Mouse (Mus musculus) kidney, embryonic 14.5 days (tissue): ENCODE results near the gene Prf1. TPM values are rescaled to one million over a fixed set of nuclear protein-coding genes. Genes with fewer than 3 reads are reported as not detected.

Experiments
- ATAC-seq: fragments of 200-750 bp; cut with Nextera tagmentation; 2 replicates; pipeline ENCODE4 v1.8.0; 2017; ENCODE audit warnings: moderate number of reproducible peaks, mild to moderate bottlenecking, moderate TSS enrichment, moderate library complexity; ENCODE audit not compliant: low FRiP score, low TSS enrichment
- H3K27ac ChIP-seq: fragments of 300-500 bp; sonication (generic); 2 replicates; pipeline ENCODE4 v1.5.1; 2014; ENCODE audit warnings: low read depth, mild to moderate bottlenecking, low read length, moderate library complexity, mixed read lengths
- H3K27me3 ChIP-seq: fragments of 300-500 bp; sonication (generic); 2 replicates; pipeline ENCODE4 v1.6.1; 2014; ENCODE audit warnings: mild to moderate bottlenecking, low read length; ENCODE audit not compliant: control insufficient read depth, insufficient read depth
- H3K36me3 ChIP-seq: fragments of 300-500 bp; sonication (generic); 2 replicates; pipeline ENCODE4 v1.6.1; 2014; ENCODE audit warnings: low read length, mixed read lengths; ENCODE audit not compliant: control insufficient read depth, insufficient read depth
- H3K4me1 ChIP-seq: fragments of 300-500 bp; sonication (generic); 2 replicates; pipeline ENCODE4 v1.6.1; 2014; ENCODE audit warnings: low read length, mixed read lengths; ENCODE audit not compliant: control insufficient read depth, insufficient read depth
- H3K4me2 ChIP-seq: fragments of 300-500 bp; sonication (generic); replicated peaks from 2 replicates; pipeline ENCODE4 v1.6.1; 2014; ENCODE audit warnings: low read depth, mild to moderate bottlenecking, low read length
- H3K4me3 ChIP-seq: fragments of 300-500 bp; sonication (generic); 2 replicates; pipeline ENCODE4 v1.5.1; 2014; ENCODE audit warnings: mild to moderate bottlenecking, low read length
- H3K9ac ChIP-seq: fragments of 300-500 bp; sonication (generic); 2 replicates; pipeline ENCODE4 v1.6.1; 2014; ENCODE audit warnings: low read depth, mild to moderate bottlenecking, low read length, moderate library complexity
- H3K9me3 ChIP-seq: fragments of 300-500 bp; sonication (generic); 2 replicates; pipeline ENCODE4 v1.6.1; 2016; ENCODE audit warnings: low read length; ENCODE audit not compliant: control insufficient read depth
- WGBS: fragments of 180-500 bp; shearing (Covaris S2); extraction: QIAGEN DNeasy Blood & Tissue Kit; methylation state at CpG from one replicate; pipeline ENCODE4 v1.1.7; 2014; 5-methylcytosine and 5-hydroxymethylcytosine counted together
- polyA plus RNA-seq: library from polyadenylated mRNA; unstranded; fragments of >200 nt; fragmentation: Nextera tagmentation; extraction: Ambion mirVana; gene quantifications from 2 replicates; pipeline ENCODE4 v1.2.1, GENCODE M21; 2014

The Prf1 gene
- polyA plus RNA-seq, 1 experiment from 2014 or later: not detected

DNA sequence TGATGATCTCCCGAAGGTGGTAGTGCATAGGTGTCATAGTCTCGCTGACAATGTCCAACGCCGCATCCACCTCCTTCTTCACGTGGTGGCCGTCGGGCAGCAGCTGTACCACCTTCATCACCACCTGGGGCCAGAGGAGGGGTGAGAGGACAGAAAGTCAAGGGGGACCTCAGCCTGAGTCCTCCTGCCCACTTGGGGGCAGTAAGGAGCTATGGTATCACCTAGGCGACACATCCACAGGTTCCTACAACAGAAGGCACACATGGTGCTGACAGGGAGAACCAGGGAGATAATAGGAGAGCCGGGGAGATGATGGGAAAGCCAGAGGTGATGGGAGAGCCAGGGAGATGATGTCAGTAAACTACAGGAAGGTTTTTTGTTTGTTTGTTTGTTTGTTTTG is 41.6 kb downstream of the Prf1 start:
- no peak for ATAC-seq
- H3K27me3 ChIP-seq: no peaks in the 10 kb centered on the region
- H3K9me3 ChIP-seq: no peaks in the 10 kb centered on the region
- H3K4me3 ChIP-seq: no peak overlapping the region
- H3K9ac ChIP-seq: no peak overlapping the region
- no peaks in the 10 kb centered on the region for H3K4me1 ChIP-seq
- H3K27ac ChIP-seq: no peak overlapping the region
- H3K36me3 ChIP-seq: peaks cover 25% of the 10 kb centered on the region; the same call in 1 of the 2 replicates
- H3K4me2 ChIP-seq: no peak overlapping the region
- WGBS: 89% methylated on average over 9 of the region's 9 CpGs

DNA sequence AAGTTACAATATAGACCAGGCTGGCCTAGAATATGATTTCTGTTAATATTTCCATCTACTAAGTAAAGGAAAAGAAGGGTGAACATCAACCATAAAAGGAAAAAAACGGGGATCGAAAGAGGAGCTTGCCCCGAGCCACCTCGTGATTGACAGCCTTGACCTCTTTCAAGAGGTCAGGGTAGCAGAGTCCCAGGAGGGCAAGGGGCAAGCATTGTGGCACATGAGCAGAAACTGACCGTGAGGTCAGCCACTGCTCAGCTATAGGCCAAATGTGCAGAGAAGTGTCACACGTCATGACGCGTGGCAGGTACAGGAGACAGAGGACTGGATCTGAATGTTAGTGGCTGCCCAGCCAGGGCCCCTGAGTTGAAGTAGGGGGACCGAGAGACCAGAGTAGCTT is 42.6 kb downstream of the Prf1 start:
- no peaks in the 10 kb centered on the region for H3K27me3 ChIP-seq
- no peaks in the 10 kb centered on the region for H3K4me1 ChIP-seq
- 81% methylated on average over 9 of the region's 9 CpGs for WGBS
- no peak overlapping the region for H3K4me2 ChIP-seq
- no peaks in the 10 kb centered on the region for H3K9me3 ChIP-seq
- no peak overlapping the region for H3K4me3 ChIP-seq
- H3K9ac ChIP-seq: no peak overlapping the region
- no peak overlapping the region for H3K27ac ChIP-seq
- ATAC-seq: no peak
- peaks cover 21% of the 10 kb centered on the region; the same call in 1 of the 2 replicates for H3K36me3 ChIP-seq

DNA sequence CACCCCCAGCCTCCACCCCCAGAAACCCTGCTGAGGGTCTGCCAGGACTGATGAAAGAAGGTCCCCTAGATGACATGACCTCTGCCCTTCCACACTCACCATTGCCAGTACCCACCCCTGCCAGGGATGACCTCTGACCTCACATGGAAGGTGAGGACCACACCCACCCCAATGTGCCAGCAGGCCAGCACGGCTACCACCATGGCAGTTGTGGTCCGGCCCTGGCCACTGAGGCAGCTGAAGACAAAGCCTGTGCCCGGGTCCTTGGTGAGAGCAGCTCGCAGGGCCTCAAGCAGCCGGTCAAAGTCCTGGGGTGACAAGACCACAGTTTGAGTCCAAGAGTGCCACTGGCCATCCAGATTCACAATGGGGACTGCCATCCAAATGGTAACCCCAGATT is 43.4 kb downstream of the Prf1 start:
- no peak overlapping the region for H3K4me3 ChIP-seq
- H3K4me1 ChIP-seq: no peaks in the 10 kb centered on the region
- no peak overlapping the region for H3K27ac ChIP-seq
- no peak overlapping the region for H3K4me2 ChIP-seq
- no peak for ATAC-seq
- H3K9ac ChIP-seq: no peak overlapping the region
- 87% methylated on average over 5 of the region's 5 CpGs for WGBS
- H3K36me3 ChIP-seq: peaks cover 21% of the 10 kb centered on the region; the same call in 1 of the 2 replicates
- no peaks in the 10 kb centered on the region for H3K27me3 ChIP-seq
- no peaks in the 10 kb centered on the region for H3K9me3 ChIP-seq

GRCm38 (mm10) chr10:61341557-61341956 is 43.9 kb downstream of the Prf1 start:
- H3K4me1 ChIP-seq: no peaks in the 10 kb centered on the region
- no peak overlapping the region for H3K27ac ChIP-seq
- H3K36me3 ChIP-seq: peaks cover 21% of the 10 kb centered on the region; the same call in 1 of the 2 replicates
- ATAC-seq: no peak
- H3K9me3 ChIP-seq: no peaks in the 10 kb centered on the region
- no peak overlapping the region for H3K4me3 ChIP-seq
- H3K4me2 ChIP-seq: no peak overlapping the region
- WGBS: 81% methylated on average over 6 of the region's 6 CpGs
- H3K27me3 ChIP-seq: no peaks in the 10 kb centered on the region
- H3K9ac ChIP-seq: no peak overlapping the region

DNA sequence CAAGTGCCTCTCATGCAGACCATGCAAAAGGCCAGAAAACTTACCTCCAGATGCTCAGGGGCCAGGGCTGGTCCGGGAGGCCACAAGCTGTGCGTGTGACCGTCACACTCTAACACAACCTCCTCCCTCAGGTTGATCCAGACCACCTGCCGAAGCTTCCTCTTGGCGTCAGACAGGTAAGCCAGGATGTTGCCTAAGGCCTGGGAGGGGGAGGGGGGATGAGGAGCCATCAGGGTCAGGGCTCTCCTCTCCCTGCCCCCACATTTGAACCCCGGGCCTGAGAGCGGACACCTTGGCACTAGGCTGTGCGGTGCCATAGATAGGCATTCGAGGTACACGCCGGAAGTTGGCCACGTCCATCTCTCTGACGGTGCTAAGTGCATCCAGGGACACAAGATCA is 45.1 kb downstream of the Prf1 start:
- no peak overlapping the region for H3K4me3 ChIP-seq

DNA sequence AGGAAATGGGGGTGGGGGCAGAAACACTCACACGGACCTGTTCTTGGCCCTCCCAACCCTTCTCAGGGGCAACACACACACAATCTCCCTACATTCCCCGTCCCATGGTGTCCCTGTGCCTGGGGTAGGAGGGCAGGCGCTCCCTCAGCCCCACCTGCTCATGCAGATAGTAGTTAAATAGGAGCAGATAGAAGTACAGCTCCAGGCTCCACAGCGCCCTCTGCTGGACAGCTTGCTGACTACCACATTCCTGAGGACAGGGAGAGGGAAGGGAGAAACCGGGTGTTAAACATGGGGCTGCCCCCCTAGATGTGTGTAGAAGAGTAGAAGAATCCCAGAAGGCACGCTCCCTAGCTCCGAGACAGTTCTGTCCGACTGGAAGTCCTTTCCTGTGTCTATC is 46.3 kb downstream of the Prf1 start:
- Histone ChIP-seq H3K4me1 (peaks cover 4% of the 10 kb centered on the region; the same call in 1 of the 2 replicates), H3K4me3 (no peak overlapping the region), H3K27ac (no peak overlapping the region), H3K4me2 (no peak overlapping the region), H3K9ac (no peak overlapping the region), H3K36me3 (peaks cover 28% of the 10 kb centered on the region; the same call in 1 of the 2 replicates), H3K27me3 (no peaks in the 10 kb centered on the region), H3K9me3 (no peaks in the 10 kb centered on the region)
- ATAC-seq: no peak
- WGBS: 62% methylated on average over 8 of the region's 8 CpGs

More for the DNA sequence above, 45.1 kb downstream of the Prf1 start:
- WGBS: 89% methylated on average over 13 of the region's 13 CpGs
- H3K36me3 ChIP-seq: peaks cover 23% of the 10 kb centered on the region; the same call in 1 of the 2 replicates
- no peaks in the 10 kb centered on the region for H3K27me3 ChIP-seq
- no peak overlapping the region for H3K27ac ChIP-seq
- ATAC-seq: no peak
- H3K4me1 ChIP-seq: peaks cover 4% of the 10 kb centered on the region; the same call in 1 of the 2 replicates
- H3K9ac ChIP-seq: no peak overlapping the region
- no peaks in the 10 kb centered on the region for H3K9me3 ChIP-seq
- H3K4me2 ChIP-seq: no peak overlapping the region

- 87% methylated on average over 8 of the region's 8 CpGs for WGBS
- Histone ChIP-seq H3K9me3 (no peaks in the 10 kb centered on the region), H3K27me3 (no peaks in the 10 kb centered on the region), H3K4me1 (peaks cover 4% of the 10 kb centered on the region; the same call in 1 of the 2 replicates), H3K27ac (no peak overlapping the region), H3K9ac (no peak overlapping the region), H3K4me2 (no peak overlapping the region), H3K4me3 (no peak overlapping the region), H3K36me3 (peaks cover 32% of the 10 kb centered on the region)
- no peak for ATAC-seq
Observed at GRCm38 (mm10) chr10:61345179-61345578, 47.5 kb downstream of the Prf1 start.

DNA sequence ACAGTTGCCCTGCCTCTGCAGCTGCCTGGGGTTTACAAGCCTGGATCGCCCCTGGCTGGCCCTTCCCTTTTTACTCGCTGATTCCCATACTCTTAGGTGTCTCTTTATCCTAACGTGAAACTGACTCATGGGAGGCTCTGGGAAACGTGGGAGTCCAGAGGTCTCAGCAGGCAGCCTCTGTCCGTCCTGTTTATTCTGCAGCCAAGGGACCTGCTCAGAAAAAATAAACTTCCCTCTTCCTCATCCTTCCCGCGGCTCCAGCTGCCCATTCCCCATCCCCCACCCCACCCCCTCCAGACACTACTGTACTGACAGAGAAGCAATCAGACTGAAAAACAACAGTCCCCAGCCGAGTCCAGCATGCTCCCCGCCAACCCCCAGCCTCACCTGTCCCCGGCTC is 48.7 kb downstream of the Prf1 start:
- Histone ChIP-seq H3K27ac (no peak overlapping the region), H3K36me3 (peaks cover 31% of the 10 kb centered on the region), H3K27me3 (no peaks in the 10 kb centered on the region), H3K9me3 (no peaks in the 10 kb centered on the region), H3K4me3 (no peak overlapping the region), H3K4me1 (peaks cover 4% of the 10 kb centered on the region; the same call in 1 of the 2 replicates), H3K4me2 (no peak overlapping the region), H3K9ac (no peak overlapping the region)
- ATAC-seq: no peak; the same call in 1 of the 2 replicates
- 11% methylated on average over 10 of the region's 10 CpGs for WGBS

DNA sequence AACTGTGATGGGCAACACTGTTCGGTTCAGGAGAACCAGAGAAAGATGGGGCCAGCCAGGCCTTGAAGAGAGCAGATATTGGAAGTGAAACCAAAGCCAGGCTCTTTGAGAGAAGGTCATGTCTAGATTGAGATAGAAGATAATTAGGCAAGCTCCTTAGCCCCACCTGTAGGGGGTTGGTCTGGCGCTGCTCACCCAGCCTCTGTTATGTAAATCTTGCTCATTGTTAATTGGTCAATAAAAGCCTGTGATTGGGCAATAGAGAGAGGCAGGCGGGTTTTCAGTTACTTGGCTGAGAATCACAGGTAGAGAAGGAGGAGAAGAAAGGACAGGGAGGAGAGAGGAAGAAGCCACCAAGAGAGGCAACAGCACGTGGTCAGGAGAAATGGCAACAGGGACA is 53.6 kb downstream of the Prf1 start:
- H3K4me2 ChIP-seq: no peak overlapping the region
- ATAC-seq: no peak
- H3K4me3 ChIP-seq: no peak overlapping the region
- H3K27ac ChIP-seq: no peak overlapping the region
- H3K27me3 ChIP-seq: no peaks in the 10 kb centered on the region
- H3K36me3 ChIP-seq: peaks cover 39% of the 10 kb centered on the region
- H3K4me1 ChIP-seq: peaks cover 4% of the 10 kb centered on the region; the same call in 1 of the 2 replicates
- no peaks in the 10 kb centered on the region for H3K9me3 ChIP-seq
- no peak overlapping the region for H3K9ac ChIP-seq
- 56% methylated on average over 4 of the region's 4 CpGs for WGBS
